Mouse (Mus musculus): ENCODE measurements around the gene Flrt1. TPM values are rescaled to one million over a fixed set of nuclear protein-coding genes. Genes with fewer than 3 reads are reported as not detected.

The Flrt1 gene
- polyA plus RNA-seq (2011; ENCODE audit: insufficient read length, low read depth, missing spikeins): 5.3 and 6.4 TPM in 2 replicates

DNA sequence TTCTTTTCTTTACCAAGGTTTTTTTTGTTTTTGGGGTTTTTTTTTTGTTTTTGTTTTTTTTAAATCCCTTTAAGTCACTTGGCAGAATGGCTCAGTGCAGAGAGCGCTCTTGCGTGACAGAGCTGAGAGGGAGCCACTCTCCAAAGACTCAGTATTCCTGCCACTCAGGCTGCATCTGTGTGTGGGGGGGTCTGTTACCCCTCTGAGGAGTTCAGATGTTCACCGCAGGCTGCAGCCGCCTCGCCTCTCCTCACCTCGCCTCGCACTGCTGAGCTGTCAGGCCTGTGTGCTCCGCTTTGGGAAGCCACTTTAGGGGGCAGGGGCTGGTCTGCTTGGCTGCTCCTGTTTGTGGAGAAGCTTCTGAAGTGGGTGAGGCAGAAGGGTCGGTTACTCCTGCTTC, at the start of gene Flrt1:
Flrt1 (minus strand) TSS at position 186 of the 400 bp plus-strand sequence.
- Histone ChIP-seq H3K4me3 (ENCODE audit: insufficient read depth, low read length) (no peak within 1 kb of the TSS), H3K4me1 (ENCODE audit: control insufficient read depth, insufficient read depth, low read length) (no peaks in the 10 kb centered on the region), H3K27ac (ENCODE audit: insufficient read depth, low read length) (no peak within 1 kb of the TSS)
- TF ChIP-seq CTCF (IDR thresholded peaks at IDR 0.05; ENCODE audit: borderline replicate concordance, insufficient read depth, low read length): no peak
- TF ChIP-seq POLR2A (IDR thresholded peaks at IDR 0.05; ENCODE audit: low read depth, low read length): no peak

DNA sequence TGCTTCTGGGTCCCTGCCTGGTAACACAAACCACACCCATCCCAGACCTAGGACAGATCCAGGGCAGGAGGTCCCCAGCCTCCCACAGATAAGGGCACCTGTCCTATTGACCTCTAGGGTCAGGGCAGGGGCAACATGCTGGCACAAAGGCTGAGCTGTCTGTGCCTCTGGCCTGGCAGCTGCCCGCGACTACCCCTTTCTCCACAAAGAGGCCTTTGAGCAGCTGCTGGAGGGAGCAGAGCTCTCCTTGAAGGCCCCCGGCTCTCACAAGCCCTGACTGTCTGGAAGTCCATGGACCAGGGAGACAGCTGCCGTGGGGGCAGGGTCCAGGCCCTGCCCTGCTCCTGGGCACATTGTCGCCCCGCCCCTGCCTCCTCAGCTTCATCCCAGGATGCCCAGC, 49.7 kb upstream of the Flrt1 start:
- Histone ChIP-seq H3K4me1 (ENCODE audit: control insufficient read depth, insufficient read depth, low read length) (no peaks in the 10 kb centered on the region), H3K4me3 (ENCODE audit: insufficient read depth, low read length) (no peak overlapping the region), H3K27ac (ENCODE audit: insufficient read depth, low read length) (no peak overlapping the region)
- TF ChIP-seq POLR2A (IDR thresholded peaks at IDR 0.05; ENCODE audit: low read depth, low read length) (no peak), CTCF (IDR thresholded peaks at IDR 0.05; ENCODE audit: borderline replicate concordance, insufficient read depth, low read length) (no peak)

DNA sequence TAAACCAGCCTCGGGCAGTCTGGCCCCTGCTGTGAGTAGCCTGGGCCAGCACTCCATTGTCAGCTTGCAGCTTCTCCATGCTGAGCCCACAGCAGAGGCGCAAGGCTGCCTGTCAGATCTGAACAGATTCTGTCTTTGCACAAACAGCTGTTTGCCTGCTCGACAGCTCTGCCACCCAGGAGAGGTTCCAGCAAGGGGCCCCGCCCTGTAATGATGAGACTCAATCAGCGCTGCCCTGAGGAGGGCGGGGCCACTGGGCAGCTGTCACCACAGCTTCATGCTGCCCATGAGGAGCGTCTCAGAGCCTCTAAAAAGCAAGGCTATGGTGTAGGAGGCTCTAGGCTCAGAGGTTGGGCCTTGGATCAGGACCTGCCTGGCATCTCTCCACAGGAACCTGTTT, 47.7 kb upstream of the Flrt1 start:
- TF ChIP-seq CTCF (IDR thresholded peaks at IDR 0.05; ENCODE audit: borderline replicate concordance, insufficient read depth, low read length): no peak
- no peak for TF ChIP-seq POLR2A (IDR thresholded peaks at IDR 0.05; ENCODE audit: low read depth, low read length)
- H3K4me1 ChIP-seq (ENCODE audit: control insufficient read depth, insufficient read depth, low read length): no peaks in the 10 kb centered on the region
- H3K4me3 ChIP-seq (ENCODE audit: insufficient read depth, low read length): no peak overlapping the region
- H3K27ac ChIP-seq (ENCODE audit: insufficient read depth, low read length): no peak overlapping the region

DNA sequence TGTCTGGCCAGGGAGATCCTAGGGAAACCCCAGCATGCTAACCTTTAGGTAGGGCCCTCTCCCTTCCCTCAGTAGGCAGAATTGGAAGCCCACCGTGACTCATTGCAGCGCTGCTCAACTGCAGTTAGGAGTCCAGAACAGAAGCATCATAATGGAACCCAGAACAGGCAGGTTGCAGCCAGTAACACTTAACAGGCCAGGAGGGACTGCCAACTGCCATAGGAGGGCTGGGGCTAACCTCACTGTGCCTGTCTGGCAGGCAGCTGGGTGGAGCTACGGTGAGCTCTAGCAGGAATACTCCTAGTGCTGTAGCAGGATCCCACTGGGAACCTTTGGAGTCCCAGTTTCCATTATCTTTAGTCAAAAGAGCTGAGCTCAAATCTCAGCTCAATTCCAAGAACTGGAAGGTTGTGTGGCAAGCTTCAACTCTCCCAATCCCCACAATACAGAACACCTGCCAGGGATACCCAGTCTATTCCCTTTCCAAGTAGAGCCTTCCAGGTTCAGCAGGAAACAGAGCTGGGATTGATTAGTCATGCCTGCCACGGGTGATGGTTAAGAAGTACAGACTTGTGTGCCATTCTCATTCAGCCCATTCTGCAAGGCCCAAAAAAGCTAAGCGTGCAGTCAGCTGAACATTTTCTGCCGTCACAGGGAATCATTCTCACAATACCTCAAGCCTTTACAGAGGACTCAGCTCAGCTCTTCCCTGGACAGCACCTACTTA, 46.6 kb upstream of the Flrt1 start:
- no peak overlapping the region for H3K4me3 ChIP-seq (ENCODE audit: insufficient read depth, low read length)
- TF ChIP-seq CTCF (IDR thresholded peaks at IDR 0.05; ENCODE audit: borderline replicate concordance, insufficient read depth, low read length) (no peak), POLR2A (IDR thresholded peaks at IDR 0.05; ENCODE audit: low read depth, low read length) (no peak)
- no peaks in the 10 kb centered on the region for H3K4me1 ChIP-seq (ENCODE audit: control insufficient read depth, insufficient read depth, low read length)
- no peak overlapping the region for H3K27ac ChIP-seq (ENCODE audit: insufficient read depth, low read length)

DNA sequence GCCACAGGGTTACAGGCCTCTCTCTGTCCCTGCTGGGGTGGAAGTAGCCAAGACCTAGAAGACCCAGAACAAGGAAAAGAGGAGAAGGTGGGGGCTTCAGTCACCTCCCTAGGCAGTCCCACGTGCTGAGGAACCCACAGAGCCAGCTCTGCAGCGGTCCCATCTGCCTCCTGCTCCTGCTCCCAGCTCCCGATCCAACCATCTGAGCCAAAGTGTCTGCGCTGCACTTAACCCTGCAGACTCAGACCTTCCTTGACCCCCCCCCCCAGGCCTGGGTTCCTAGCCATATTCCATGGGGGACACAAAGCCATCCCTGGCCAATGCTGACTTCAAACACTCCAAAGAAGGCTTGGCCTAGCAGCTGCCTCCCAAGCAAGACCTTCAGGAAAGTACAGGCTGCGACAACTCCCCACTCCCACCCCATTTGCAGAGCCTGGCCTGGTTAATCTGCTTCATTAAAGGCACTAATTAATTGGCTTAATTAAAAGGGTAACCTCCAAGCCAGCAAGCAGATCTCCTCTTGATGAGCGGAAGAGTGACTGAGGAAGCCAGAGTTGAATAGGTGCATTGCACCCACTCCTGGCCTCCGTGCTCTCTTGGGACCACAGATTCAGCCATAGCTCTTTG, 45.9 kb upstream of the Flrt1 start:
- TF ChIP-seq CTCF (IDR thresholded peaks at IDR 0.05; ENCODE audit: borderline replicate concordance, insufficient read depth, low read length) (no peak), POLR2A (IDR thresholded peaks at IDR 0.05; ENCODE audit: low read depth, low read length) (no peak)
- H3K4me3 ChIP-seq (ENCODE audit: insufficient read depth, low read length): no peak overlapping the region
- H3K4me1 ChIP-seq (ENCODE audit: control insufficient read depth, insufficient read depth, low read length): no peaks in the 10 kb centered on the region
- no peak overlapping the region for H3K27ac ChIP-seq (ENCODE audit: insufficient read depth, low read length)

DNA sequence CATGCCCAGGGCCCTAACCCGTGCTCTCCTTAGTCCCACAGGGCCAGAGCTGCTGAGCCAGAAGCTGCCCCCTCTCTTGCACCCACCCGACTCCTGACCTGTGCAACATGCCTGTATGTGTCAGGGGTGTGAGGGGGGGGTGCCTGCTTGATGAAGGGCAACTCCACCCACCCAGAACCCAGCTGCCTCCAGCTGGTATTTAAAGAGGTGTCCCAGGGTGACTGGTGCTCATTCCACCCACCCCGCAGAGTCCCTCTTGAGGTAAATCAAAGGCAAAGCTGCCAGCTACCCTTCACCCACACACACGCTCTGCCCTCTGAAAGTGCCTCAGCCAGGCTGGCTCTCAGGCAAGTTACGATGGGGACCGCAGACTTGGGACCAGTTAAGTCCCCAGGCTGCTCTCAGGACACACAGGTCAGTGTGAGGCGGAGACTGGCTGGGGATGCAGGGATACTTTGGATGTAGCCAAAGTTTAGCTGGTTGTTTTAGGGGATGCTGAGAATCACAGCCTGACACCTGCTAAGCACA, 43.7 kb upstream of the Flrt1 start:
- TF ChIP-seq POLR2A (IDR thresholded peaks at IDR 0.05; ENCODE audit: low read depth, low read length) (no peak), CTCF (IDR thresholded peaks at IDR 0.05; ENCODE audit: borderline replicate concordance, insufficient read depth, low read length) (no peak)
- H3K27ac ChIP-seq (ENCODE audit: insufficient read depth, low read length): no peak overlapping the region
- H3K4me3 ChIP-seq (ENCODE audit: insufficient read depth, low read length): no peak overlapping the region
- H3K4me1 ChIP-seq (ENCODE audit: control insufficient read depth, insufficient read depth, low read length): no peaks in the 10 kb centered on the region

DNA sequence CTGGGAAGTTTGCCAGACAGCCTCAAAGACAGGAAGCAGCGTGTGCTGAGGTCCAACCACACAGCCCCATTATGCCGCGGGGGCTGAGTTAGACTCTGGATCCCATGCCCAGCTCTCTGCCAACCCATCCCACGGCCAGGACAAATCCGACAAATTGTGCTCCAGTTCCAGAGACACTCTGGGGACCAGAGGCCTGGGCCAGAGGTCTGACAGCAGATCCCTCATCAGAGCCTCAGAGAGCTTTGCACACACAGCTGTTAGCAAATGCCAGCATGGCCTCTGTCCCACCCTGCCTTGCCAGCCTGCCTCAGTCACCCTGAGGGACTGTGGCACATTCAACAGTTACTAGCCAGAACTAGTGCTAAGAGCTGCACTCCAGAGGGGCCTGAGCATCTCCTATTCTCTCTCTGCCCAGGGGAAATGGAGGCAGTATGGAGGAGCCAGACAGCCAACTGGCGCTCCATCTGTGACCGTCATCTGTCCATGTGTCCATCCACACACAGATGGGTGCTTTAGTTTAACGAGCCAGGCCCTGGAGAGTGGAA, 43.1 kb upstream of the Flrt1 start:
- TF ChIP-seq CTCF (IDR thresholded peaks at IDR 0.05; ENCODE audit: borderline replicate concordance, insufficient read depth, low read length) (no peak), POLR2A (IDR thresholded peaks at IDR 0.05; ENCODE audit: low read depth, low read length) (no peak)
- Histone ChIP-seq H3K4me1 (ENCODE audit: control insufficient read depth, insufficient read depth, low read length) (no peaks in the 10 kb centered on the region), H3K4me3 (ENCODE audit: insufficient read depth, low read length) (no peak overlapping the region), H3K27ac (ENCODE audit: insufficient read depth, low read length) (no peak overlapping the region)

DNA sequence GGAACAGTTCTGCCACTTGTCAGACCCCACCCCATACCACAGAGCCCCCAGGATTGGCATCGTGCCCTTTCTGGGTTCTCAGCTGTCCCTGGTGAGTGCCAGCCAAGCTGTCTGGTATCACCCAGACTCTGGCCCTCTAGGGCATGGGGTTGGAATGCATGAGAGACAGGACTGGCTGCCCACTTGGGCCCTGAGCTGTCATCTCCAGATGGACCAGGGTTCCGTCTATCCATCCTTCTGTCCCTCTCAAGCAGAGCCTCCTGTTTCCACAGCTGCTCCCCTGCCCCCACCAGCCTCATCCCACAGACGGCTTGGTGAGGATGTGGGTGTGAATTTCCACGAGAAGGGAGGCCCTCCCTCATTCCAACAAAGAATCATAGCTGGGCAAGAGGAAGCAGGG, 42.6 kb upstream of the Flrt1 start:
- no peak overlapping the region for H3K4me3 ChIP-seq (ENCODE audit: insufficient read depth, low read length)
- TF ChIP-seq CTCF (IDR thresholded peaks at IDR 0.05; ENCODE audit: borderline replicate concordance, insufficient read depth, low read length) (no peak), POLR2A (IDR thresholded peaks at IDR 0.05; ENCODE audit: low read depth, low read length) (no peak)
- no peak overlapping the region for H3K27ac ChIP-seq (ENCODE audit: insufficient read depth, low read length)
- no peaks in the 10 kb centered on the region for H3K4me1 ChIP-seq (ENCODE audit: control insufficient read depth, insufficient read depth, low read length)

DNA sequence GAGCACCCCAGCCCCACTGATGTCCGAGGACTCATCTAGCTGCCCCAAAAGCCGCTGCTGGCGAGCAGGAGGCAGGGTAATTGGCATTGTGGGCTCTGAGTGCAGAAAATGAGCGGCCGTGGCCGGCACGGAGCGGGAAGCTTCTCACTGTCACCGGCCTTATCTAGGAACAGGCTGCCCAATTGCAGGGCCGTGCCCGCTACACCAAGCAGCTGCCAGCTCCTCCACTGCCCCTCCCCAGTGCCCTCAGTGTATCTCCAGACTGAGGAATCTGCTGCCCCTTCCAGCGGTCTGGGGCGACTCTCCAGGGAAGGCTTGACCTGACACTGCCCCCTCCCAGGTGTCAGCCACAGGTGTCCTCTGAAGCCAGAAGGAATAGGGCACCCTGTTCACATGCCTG, 40.8 kb upstream of the Flrt1 start:
- Histone ChIP-seq H3K27ac (ENCODE audit: insufficient read depth, low read length) (no peak overlapping the region), H3K4me3 (ENCODE audit: insufficient read depth, low read length) (no peak overlapping the region), H3K4me1 (ENCODE audit: control insufficient read depth, insufficient read depth, low read length) (no peaks in the 10 kb centered on the region)
- TF ChIP-seq CTCF (IDR thresholded peaks at IDR 0.05; ENCODE audit: borderline replicate concordance, insufficient read depth, low read length) (no peak), POLR2A (IDR thresholded peaks at IDR 0.05; ENCODE audit: low read depth, low read length) (no peak)

DNA sequence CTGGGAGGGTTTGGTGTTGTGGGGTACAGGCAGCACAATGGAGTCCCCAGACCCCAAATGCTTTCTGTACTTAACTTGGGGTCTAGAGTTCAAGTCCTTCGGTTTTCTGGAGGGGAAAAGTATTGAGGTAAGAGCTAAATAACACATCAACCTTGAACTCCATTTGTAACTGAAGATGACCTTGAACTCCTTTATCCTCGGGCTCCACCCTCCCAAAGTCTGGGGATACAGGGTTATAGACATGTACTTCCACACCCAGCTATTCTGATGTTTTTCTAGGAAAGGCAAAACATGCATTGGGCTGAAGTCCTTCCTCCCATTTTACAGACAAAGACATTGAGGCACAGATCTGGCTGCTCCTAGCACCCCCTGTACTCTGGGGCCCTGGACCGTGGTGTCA, 38.9 kb upstream of the Flrt1 start:
- Histone ChIP-seq H3K4me1 (ENCODE audit: control insufficient read depth, insufficient read depth, low read length) (no peaks in the 10 kb centered on the region), H3K4me3 (ENCODE audit: insufficient read depth, low read length) (no peak overlapping the region), H3K27ac (ENCODE audit: insufficient read depth, low read length) (no peak overlapping the region)
- TF ChIP-seq POLR2A (IDR thresholded peaks at IDR 0.05; ENCODE audit: low read depth, low read length) (no peak), CTCF (IDR thresholded peaks at IDR 0.05; ENCODE audit: borderline replicate concordance, insufficient read depth, low read length) (no peak)

All from embryonic fibroblast, embryonic 13.5 days (primary cell).